Mouse (Mus musculus) telencephalon, adult 2 months (tissue): Measurements from ENCODE around the gene Sox10.

Experiments used
- DNase-seq: peaks from one replicate; pipeline ENCODE4 v3.0.0-alpha.2; 2011; ENCODE audit warnings: low read depth, low spot score

The Sox10 gene

GRCm38 (mm10) chr15:79165140-79165539 lies at the start of gene Sox10:
TSS of gene Sox10 (minus strand) at chr15:79165240.
- no peak for DNase-seq

- no peak for DNase-seq
Observed at GRCm38 (mm10) chr15:79213591-79213990, 48.6 kb upstream of the Sox10 start.

- peak; percentile 67 for DNase-seq
Observed at GRCm38 (mm10) chr15:79212750-79213446, 47.9 kb upstream of the Sox10 start.

- DNase-seq, result no peak
Observed at GRCm38 (mm10) chr15:79210357-79210756, 45.3 kb upstream of the Sox10 start.

GRCm38 (mm10) chr15:79208758-79209439 lies 43.9 kb upstream of the Sox10 start:
- no peak for DNase-seq

- no peak for DNase-seq
Observed at GRCm38 (mm10) chr15:79208211-79208610, 43.2 kb upstream of the Sox10 start.

GRCm38 (mm10) chr15:79202575-79202974 lies 37.5 kb upstream of the Sox10 start:
- DNase-seq, result no peak

- peak; percentile 48 for DNase-seq
Observed at GRCm38 (mm10) chr15:79201491-79202150, 36.6 kb upstream of the Sox10 start.

- DNase-seq, result no peak
Observed at GRCm38 (mm10) chr15:79199390-79199976, 34.4 kb upstream of the Sox10 start.

- DNase-seq, result no peak
Observed at GRCm38 (mm10) chr15:79195492-79195891, 30.5 kb upstream of the Sox10 start.

- DNase-seq, result no peak
Observed at GRCm38 (mm10) chr15:79194946-79195345, 29.9 kb upstream of the Sox10 start.

GRCm38 (mm10) chr15:79194048-79194447 lies 29.0 kb upstream of the Sox10 start:
- DNase-seq, result no peak

GRCm38 (mm10) chr15:79192885-79193845 lies 28.1 kb upstream of the Sox10 start:
- DNase-seq, result peak; percentile 70

GRCm38 (mm10) chr15:79192450-79192849 lies 27.4 kb upstream of the Sox10 start:
- no peak for DNase-seq

- no peak for DNase-seq
Observed at GRCm38 (mm10) chr15:79191426-79191825, 26.4 kb upstream of the Sox10 start.

GRCm38 (mm10) chr15:79187819-79188218 lies 22.8 kb upstream of the Sox10 start:
- no peak for DNase-seq

- DNase-seq, result no peak
Observed at GRCm38 (mm10) chr15:79185213-79185612, 20.2 kb upstream of the Sox10 start.

- DNase-seq, result no peak
Observed at GRCm38 (mm10) chr15:79176905-79177304, 11.9 kb upstream of the Sox10 start.

GRCm38 (mm10) chr15:79166712-79167111 lies 1.7 kb upstream of the Sox10 start:
- peak; percentile 40 for DNase-seq

GRCm38 (mm10) chr15:79164251-79164650 lies 789 bp downstream of the Sox10 start:
- DNase-seq, result peak; percentile 29

GRCm38 (mm10) chr15:79162822-79163221 lies 2.2 kb downstream of the Sox10 start:
- DNase-seq, result no peak
